Mouse (Mus musculus): ENCODE data around the gene Rapgef5.

GRCm38 (mm10) chr12:117499242-117499641, 17.0 kb upstream of the Rapgef5 start:
- TF ChIP-seq POLR2A (IDR thresholded peaks at IDR 0.05; ENCODE audit: borderline replicate concordance, extremely low read depth, insufficient read depth, insufficient read length, poor library complexity, severe bottlenecking) (no peak), CTCF (IDR thresholded peaks at IDR 0.05; ENCODE audit: borderline replicate concordance, extremely low read depth, insufficient read depth, insufficient read length) (no peak)

All from brain, embryonic 14.5 days (tissue).